Mouse (Mus musculus): Measurements from ENCODE around the gene Milr1. TPM values are rescaled to one million over a fixed set of nuclear protein-coding genes. Genes with fewer than 3 reads are reported as not detected.
"Not testable (repeated sequence)": the region's sequence is repeated elsewhere in the genome, so short reads cannot be mapped to it uniquely, and the experiment has no call there.

Gene Milr1
- total RNA-seq, 2 experiments from 2014 or later, result 50.5 to 72.3 TPM

GRCm38 (mm10) chr11:106788775-106789459 lies 37.9 kb downstream of the Milr1 start, which contains the start of the genes Ddx5 and Cep95:
Gene Ddx5 (minus strand): TSS chr11:106789185.
Gene Cep95 (plus strand): TSS chr11:106789252.
- ATAC-seq (replicated peaks; ENCODE audit: poor library complexity, severe bottlenecking), result peak; percentile 66

DNA sequence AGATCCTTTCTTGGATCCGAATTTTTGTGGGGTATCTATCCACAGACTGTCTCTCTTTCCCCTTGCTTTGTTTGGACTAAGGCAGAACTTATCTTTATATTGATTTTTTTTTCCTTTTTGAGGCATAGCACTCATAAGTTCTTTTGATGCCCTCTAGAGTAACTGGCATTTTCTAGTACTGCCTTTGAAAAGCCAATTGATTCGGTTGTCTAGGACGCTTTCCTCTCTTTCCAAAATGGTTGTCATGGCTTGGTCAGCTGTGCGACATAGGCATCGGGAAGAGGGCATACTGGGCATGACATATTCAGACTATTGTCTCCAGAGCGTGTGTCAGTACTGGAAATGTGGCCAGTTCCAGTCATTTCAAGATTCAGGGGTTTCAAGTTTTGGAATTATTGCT lies 38.6 kb downstream of the Milr1 start:
- no peak for ATAC-seq (replicated peaks; ENCODE audit: poor library complexity, severe bottlenecking)

GRCm38 (mm10) chr11:106793846-106794245 lies 42.8 kb downstream of the Milr1 start:
- no peak for ATAC-seq (replicated peaks; ENCODE audit: poor library complexity, severe bottlenecking)

DNA sequence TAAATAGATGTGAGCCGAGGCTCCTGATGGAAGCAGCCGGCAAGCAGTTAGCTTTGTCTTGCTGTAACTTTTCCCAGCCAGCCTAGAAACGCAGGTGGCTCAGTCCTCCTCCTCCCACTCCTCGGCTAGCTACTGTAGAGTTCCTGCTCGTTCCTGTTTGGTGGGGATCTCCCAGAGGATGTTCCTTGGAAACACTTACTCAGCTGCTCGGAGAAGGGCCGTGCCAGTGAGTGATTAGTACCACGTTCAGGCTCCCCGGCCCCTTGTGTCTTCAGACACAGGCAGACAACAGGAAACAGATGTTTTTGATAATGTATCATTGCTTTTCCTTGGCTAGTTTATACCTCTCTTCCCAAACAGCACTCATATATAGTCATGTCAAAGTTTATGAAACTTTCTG lies 44.7 kb downstream of the Milr1 start:
- ATAC-seq (replicated peaks; ENCODE audit: poor library complexity, severe bottlenecking), result no peak

DNA sequence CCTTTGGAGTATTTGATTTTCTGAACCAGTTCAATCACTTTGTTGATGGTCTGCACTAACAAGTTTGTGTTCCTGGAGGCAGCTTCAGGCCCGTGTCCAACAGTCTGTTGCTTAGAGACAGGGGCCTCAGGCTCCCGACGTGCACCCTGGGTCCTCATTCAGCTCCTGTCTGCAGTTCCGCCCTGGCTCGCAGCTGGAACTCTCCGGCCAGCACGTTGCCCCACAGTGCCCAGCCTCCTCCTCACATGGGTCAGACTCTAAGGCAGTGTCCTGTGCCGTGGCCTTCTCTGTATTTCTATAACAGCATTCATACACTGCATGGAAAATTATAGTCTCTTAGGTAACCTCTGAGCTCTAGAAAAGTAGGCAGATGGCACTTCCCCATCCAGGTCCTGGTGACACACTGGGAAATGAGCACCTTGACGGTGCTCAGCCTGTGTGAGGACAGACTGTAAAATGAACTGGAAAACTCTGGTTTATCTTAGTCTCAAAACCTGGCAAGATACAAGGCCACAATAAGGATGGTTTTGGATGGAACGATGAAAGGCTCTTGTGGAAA lies 51.1 kb downstream of the Milr1 start:
- no peak for ATAC-seq (replicated peaks; ENCODE audit: poor library complexity, severe bottlenecking)

DNA sequence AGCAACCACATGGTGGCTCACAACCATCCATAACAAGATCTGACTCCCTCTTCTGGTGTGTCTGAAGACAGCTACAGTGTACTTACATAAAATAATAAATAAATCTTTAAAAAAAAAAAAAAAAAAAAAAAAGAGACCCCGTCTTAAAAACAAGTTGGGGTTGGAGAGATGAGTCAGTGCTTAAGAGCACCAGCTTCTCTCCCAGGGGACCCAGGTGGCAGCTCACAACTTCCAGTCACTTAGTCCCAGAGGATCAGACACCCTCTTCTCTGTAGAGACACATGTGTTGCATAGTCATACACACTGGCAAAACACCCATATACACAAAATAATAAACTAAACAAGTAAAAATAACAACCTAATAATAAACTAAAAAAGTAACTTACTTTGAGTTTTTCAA lies 56.4 kb downstream of the Milr1 start:
- not testable (repeated sequence) for ATAC-seq (replicated peaks; ENCODE audit: poor library complexity, severe bottlenecking)

DNA sequence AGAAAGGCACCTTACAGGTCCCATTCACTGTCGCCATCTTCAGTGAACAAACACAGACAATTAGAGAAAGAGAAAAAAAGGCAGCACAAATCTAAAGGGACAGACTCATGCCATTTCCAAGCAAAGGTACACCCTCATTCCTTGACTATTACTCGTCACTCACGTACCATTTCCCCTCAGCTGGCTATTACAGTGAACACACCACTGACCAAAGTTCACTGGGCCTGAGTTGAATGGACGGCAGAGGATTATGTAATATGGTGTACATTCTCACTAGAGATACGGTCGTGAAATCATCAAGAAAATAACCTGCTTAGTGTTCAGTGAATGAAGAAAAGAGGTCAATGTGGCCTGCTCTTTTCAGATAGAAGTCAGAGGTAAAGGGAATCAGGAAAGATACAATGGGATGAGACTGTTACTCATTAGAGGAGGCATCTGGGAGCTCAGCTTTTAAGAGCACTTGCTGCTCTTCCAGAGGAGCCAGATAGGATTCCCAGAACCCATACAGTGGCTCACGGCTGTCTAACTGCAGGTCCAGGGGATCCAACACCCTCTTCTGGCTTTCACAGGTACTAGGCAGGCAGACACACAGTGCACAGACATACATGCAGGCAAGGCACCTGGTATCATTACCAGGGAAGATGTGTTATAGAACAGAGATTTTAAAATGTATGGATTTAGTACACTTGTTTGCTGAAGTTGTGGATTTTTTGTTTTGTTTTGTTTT lies 61.5 kb downstream of the Milr1 start:
- no peak for ATAC-seq (replicated peaks; ENCODE audit: poor library complexity, severe bottlenecking)

- no peak for ATAC-seq (replicated peaks; ENCODE audit: poor library complexity, severe bottlenecking)
Measured at GRCm38 (mm10) chr11:106814601-106815320, 63.7 kb downstream of the Milr1 start.

GRCm38 (mm10) chr11:106815331-106815730 lies 64.3 kb downstream of the Milr1 start:
- no peak for ATAC-seq (replicated peaks; ENCODE audit: poor library complexity, severe bottlenecking)

GRCm38 (mm10) chr11:106815761-106816160 lies 64.7 kb downstream of the Milr1 start:
- no peak for ATAC-seq (replicated peaks; ENCODE audit: poor library complexity, severe bottlenecking)

DNA sequence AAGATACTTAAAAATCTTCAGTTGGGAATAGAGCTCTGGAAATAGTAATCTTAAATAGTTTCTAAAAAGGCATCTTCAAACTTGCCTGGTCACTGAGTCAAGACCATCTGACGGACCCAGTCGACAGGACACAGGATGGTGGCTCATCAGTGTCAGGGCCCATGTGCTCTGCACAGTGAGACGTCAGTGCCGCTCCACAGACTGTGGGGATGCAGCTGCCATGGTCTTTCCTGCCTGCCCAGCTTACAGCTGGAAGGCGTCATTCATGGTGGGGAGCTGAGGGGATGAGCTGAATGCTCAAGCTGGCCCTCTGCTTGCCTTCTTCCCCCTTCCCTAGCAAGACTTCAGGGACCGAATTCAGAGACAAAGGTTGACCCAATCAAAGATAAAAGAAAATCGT lies 65.3 kb downstream of the Milr1 start:
- ATAC-seq (replicated peaks; ENCODE audit: poor library complexity, severe bottlenecking), result no peak

- ATAC-seq (replicated peaks; ENCODE audit: poor library complexity, severe bottlenecking), result no peak
Measured at GRCm38 (mm10) chr11:106817156-106817555, 66.1 kb downstream of the Milr1 start.

- ATAC-seq (replicated peaks; ENCODE audit: poor library complexity, severe bottlenecking), result no peak
Measured at GRCm38 (mm10) chr11:106817808-106818207, 66.8 kb downstream of the Milr1 start.

- no peak for ATAC-seq (replicated peaks; ENCODE audit: poor library complexity, severe bottlenecking)
Measured at GRCm38 (mm10) chr11:106818341-106818740, 67.3 kb downstream of the Milr1 start.

Other genes starting within 250 kb of the Milr1 start
- gene Tex2, start 137.8 kb upstream of the Milr1 start, total RNA-seq (2014; fragmentation: Nextera tagmentation), result 73.6 and 80.2 TPM in 2 replicates
- gene Tex2, start 137.8 kb upstream of the Milr1 start, total RNA-seq (2017), result 77.5 and 84.3 TPM in 2 replicates
- 69.6 and 75.1 TPM in 2 replicates for gene Pecam1, start 598 bp upstream of the Milr1 start, total RNA-seq (2014; fragmentation: Nextera tagmentation)
- gene Pecam1, start 598 bp upstream of the Milr1 start, total RNA-seq (2017), result 46.1 and 46.6 TPM in 2 replicates
- 11.0 and 27.3 TPM in 2 replicates for gene Polg2, start 28.3 kb downstream of the Milr1 start, total RNA-seq (2014; fragmentation: Nextera tagmentation)
- gene Polg2, start 28.3 kb downstream of the Milr1 start, total RNA-seq (2017), result 13.0 and 18.4 TPM in 2 replicates
- gene Ddx5, start 38.0 kb downstream of the Milr1 start, total RNA-seq (2014; fragmentation: Nextera tagmentation), result 653 and 662 TPM in 2 replicates
- 1,291 and 1,523 TPM in 2 replicates for gene Ddx5, start 38.0 kb downstream of the Milr1 start, total RNA-seq (2017)
- gene Cep95, start 38.0 kb downstream of the Milr1 start, total RNA-seq (2014; fragmentation: Nextera tagmentation), result 16.4 and 37.4 TPM in 2 replicates
- 18.3 and 19.9 TPM in 2 replicates for gene Cep95, start 38.0 kb downstream of the Milr1 start, total RNA-seq (2017)
- gene Smurf2, start 169.5 kb downstream of the Milr1 start, total RNA-seq (2014; fragmentation: Nextera tagmentation), result 18.2 and 23.2 TPM in 2 replicates
- gene Smurf2, start 169.5 kb downstream of the Milr1 start, total RNA-seq (2017), result 34.8 and 43.4 TPM in 2 replicates
- gene Kpna2, start 248.3 kb downstream of the Milr1 start, total RNA-seq (2014; fragmentation: Nextera tagmentation), result 103 and 134 TPM in 2 replicates
- gene Kpna2, start 248.3 kb downstream of the Milr1 start, total RNA-seq (2017), result 261 and 287 TPM in 2 replicates

Measured in granulocyte monocyte progenitor cell, adult 5-6 weeks (primary cell).